Mouse (Mus musculus) E14TG2a.4 (cell line): ENCODE measurements around the gene Slc26a5.

Experiments
- CTCF ChIP-seq: conservative IDR thresholded peaks from 2 replicates; pipeline ENCODE4 v1.5.1; 2014; ENCODE audit warnings: low read length
- POU5F1 ChIP-seq: IDR thresholded peaks from 2 replicates; pipeline ENCODE4 v1.6.1; 2014; ENCODE audit warnings: low read length, borderline replicate concordance

DNA sequence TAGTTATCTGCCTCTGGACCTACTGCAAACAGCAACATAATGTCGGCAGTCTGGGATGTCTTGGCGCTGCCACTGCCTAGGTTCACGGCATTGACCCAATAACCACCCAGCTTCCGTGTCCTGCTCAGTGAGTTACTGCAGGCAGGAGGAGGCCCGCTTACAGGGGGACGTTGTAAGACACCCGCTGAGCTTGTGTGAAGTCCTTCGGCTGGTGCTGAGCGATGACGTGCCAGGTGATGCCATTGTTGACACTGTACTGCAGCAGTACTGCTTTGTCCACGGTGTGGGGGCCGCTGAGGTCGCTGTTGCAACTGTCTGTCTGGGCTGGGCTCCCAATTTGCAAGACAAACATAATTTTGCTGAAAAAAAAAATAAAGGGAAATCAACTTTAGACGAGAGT, 31.2 kb upstream of the Slc26a5 start:
- TF ChIP-seq POU5F1 (no peak), CTCF (no peak)
